Mouse (Mus musculus) lung, postnatal 0 days (tissue): ENCODE data around the gene Gm11027. TPM values are rescaled to one million over a fixed set of nuclear protein-coding genes. Genes with fewer than 3 reads are reported as not detected.

ENCODE experiments used
- ATAC-seq: fragments of 200-750 bp; cut with Nextera tagmentation; 2 replicates; pipeline ENCODE4 v1.8.0; 2017; ENCODE audit warnings: moderate library complexity
- DNase-seq: peaks from one replicate; pipeline ENCODE4 v3.0.0-alpha.2; 2016; ENCODE audit warnings: low spot score
- H3K27ac ChIP-seq: fragments of 300-500 bp; sonication (generic); 2 replicates; pipeline ENCODE4 v1.5.1; 2014; ENCODE audit warnings: antibody characterized with exemption, mild to moderate bottlenecking, low read length, mixed read lengths
- H3K27me3 ChIP-seq: fragments of 300-500 bp; sonication (generic); replicated peaks from 2 replicates; pipeline ENCODE4 v1.6.1; 2014; ENCODE audit warnings: low read length, mixed read lengths; ENCODE audit not compliant: insufficient read depth
- H3K36me3 ChIP-seq: fragments of 300-500 bp; sonication (generic); 2 replicates; pipeline ENCODE4 v1.6.1; 2014; ENCODE audit warnings: low read length, mixed read lengths; ENCODE audit not compliant: insufficient read depth
- H3K4me1 ChIP-seq: fragments of 300-500 bp; sonication (generic); 2 replicates; pipeline ENCODE4 v1.6.1; 2014; ENCODE audit warnings: antibody characterized with exemption, low read depth, low read length, mixed read lengths; ENCODE audit not compliant: insufficient read depth
- H3K4me2 ChIP-seq: fragments of 300-500 bp; sonication (generic); replicated peaks from 2 replicates; pipeline ENCODE4 v1.6.1; 2014; ENCODE audit warnings: low read depth, mild to moderate bottlenecking, low read length, moderate library complexity, mixed read lengths
- H3K4me3 ChIP-seq: fragments of 300-500 bp; sonication (generic); 2 replicates; pipeline ENCODE4 v1.5.1; 2014; ENCODE audit warnings: low read depth, low read length
- H3K9ac ChIP-seq: fragments of 300-500 bp; sonication (generic); replicated peaks from 2 replicates; pipeline ENCODE4 v1.6.1; 2014; ENCODE audit warnings: low read depth, mild to moderate bottlenecking
- H3K9me3 ChIP-seq: fragments of 300-500 bp; sonication (generic); 2 replicates; pipeline ENCODE4 v1.6.1; 2016; ENCODE audit warnings: low read length, mixed read lengths
- CTCF ChIP-seq: IDR thresholded peaks from 2 replicates; pipeline ENCODE4 v1.5.1; 2016; ENCODE audit warnings: antibody characterized with exemption, mild to moderate bottlenecking
- EP300 ChIP-seq: IDR thresholded peaks from 2 replicates; pipeline ENCODE4 v1.6.1; 2016; ENCODE audit warnings: antibody characterized with exemption, mild to moderate bottlenecking, control low read depth
- WGBS: fragments of 180-500 bp; shearing (Covaris S2); extraction: QIAGEN DNeasy Blood & Tissue Kit; methylation state at CpG from one replicate; pipeline ENCODE4 v1.1.7; 2014; 5-methylcytosine and 5-hydroxymethylcytosine counted together
- polyA plus RNA-seq: library from polyadenylated mRNA; unstranded; fragments of >200 nt; fragmentation: Nextera tagmentation; extraction: Ambion mirVana; gene quantifications from 2 replicates; pipeline ENCODE4 v1.2.1, GENCODE M21; 2015

The Gm11027 gene
- polyA plus RNA-seq, 1 experiment from 2014 or later, result not detected

- no peak for TF ChIP-seq CTCF
- no peak for TF ChIP-seq EP300
- Histone ChIP-seq H3K27me3 (no peaks in the 10 kb centered on the region), H3K27ac (no peak overlapping the region), H3K4me2 (no peak overlapping the region), H3K9me3 (no peaks in the 10 kb centered on the region), H3K4me1 (no peaks in the 10 kb centered on the region), H3K4me3 (no peak overlapping the region), H3K36me3 (no peaks in the 10 kb centered on the region), H3K9ac (no peak overlapping the region)
- no peak for ATAC-seq
- WGBS, result 90% methylated on average over 2 of the region's 2 CpGs
- no peak for DNase-seq
Measured at GRCm38 (mm10) chr12:116299906-116300305, 24.7 kb downstream of the Gm11027 start.

- Histone ChIP-seq H3K27ac (no peak overlapping the region), H3K27me3 (no peaks in the 10 kb centered on the region), H3K9ac (no peak overlapping the region), H3K36me3 (no peaks in the 10 kb centered on the region), H3K4me1 (no peaks in the 10 kb centered on the region), H3K9me3 (no peaks in the 10 kb centered on the region), H3K4me3 (no peak overlapping the region), H3K4me2 (no peak overlapping the region)
- TF ChIP-seq EP300 (no peak), CTCF (no peak)
- no peak for ATAC-seq
- no peak for DNase-seq
Measured at GRCm38 (mm10) chr12:116302181-116302580, 27.0 kb downstream of the Gm11027 start.

DNA sequence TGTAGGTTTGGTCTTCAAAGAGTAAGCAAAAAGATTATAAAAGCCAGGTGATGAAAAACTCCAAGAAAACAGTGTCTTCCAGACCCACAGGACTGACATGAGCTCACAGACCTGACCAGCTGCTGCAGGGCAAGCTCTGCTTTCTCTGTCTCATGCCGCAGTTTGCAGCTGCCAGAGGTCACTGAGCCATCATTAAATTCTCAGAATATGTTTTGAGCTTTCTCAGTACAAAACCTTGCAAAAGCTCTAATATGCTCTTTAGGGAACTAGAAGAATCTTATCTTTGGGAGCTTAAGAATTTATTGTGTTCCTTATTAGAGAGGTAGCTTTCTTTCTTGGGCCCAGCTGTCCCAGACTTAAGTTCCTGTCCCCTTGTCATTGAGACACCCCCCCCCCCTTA, 30.9 kb downstream of the Gm11027 start:
- ATAC-seq (no peak), DNase-seq (peak; percentile 29)
- WGBS, result 48% methylated on average over 1 of the region's 1 CpGs
- H3K4me1 ChIP-seq, result no peaks in the 10 kb centered on the region
- no peaks in the 10 kb centered on the region for H3K36me3 ChIP-seq
- TF ChIP-seq CTCF, result no peak
- no peak for TF ChIP-seq EP300
- H3K9ac ChIP-seq, result no peak overlapping the region
- no peaks in the 10 kb centered on the region for H3K9me3 ChIP-seq
- no peaks in the 10 kb centered on the region for H3K27me3 ChIP-seq
- H3K4me2 ChIP-seq, result no peak overlapping the region
- H3K4me3 ChIP-seq, result no peak overlapping the region
- no peak overlapping the region for H3K27ac ChIP-seq

GRCm38 (mm10) chr12:116307870-116308269, 32.7 kb downstream of the Gm11027 start:
- no peaks in the 10 kb centered on the region for H3K9me3 ChIP-seq
- DNase-seq, result no peak
- WGBS, result 85% methylated on average over 3 of the region's 3 CpGs
- no peaks in the 10 kb centered on the region for H3K4me1 ChIP-seq
- H3K4me3 ChIP-seq, result no peak overlapping the region
- H3K27me3 ChIP-seq, result no peaks in the 10 kb centered on the region
- no peaks in the 10 kb centered on the region for H3K36me3 ChIP-seq
- H3K27ac ChIP-seq, result no peak overlapping the region
- no peak for TF ChIP-seq CTCF
- TF ChIP-seq EP300, result no peak
- H3K9ac ChIP-seq, result no peak overlapping the region
- ATAC-seq, result no peak
- H3K4me2 ChIP-seq, result no peak overlapping the region

GRCm38 (mm10) chr12:116308612-116309011, 33.4 kb downstream of the Gm11027 start:
- WGBS, result 74% methylated on average over 2 of the region's 2 CpGs
- no peak overlapping the region for H3K9ac ChIP-seq
- TF ChIP-seq EP300 (no peak), CTCF (no peak)
- H3K36me3 ChIP-seq, result no peaks in the 10 kb centered on the region
- ATAC-seq (no peak), DNase-seq (no peak)
- H3K27ac ChIP-seq, result no peak overlapping the region
- H3K9me3 ChIP-seq, result no peaks in the 10 kb centered on the region
- H3K4me3 ChIP-seq, result no peak overlapping the region
- H3K4me1 ChIP-seq, result no peaks in the 10 kb centered on the region
- no peak overlapping the region for H3K4me2 ChIP-seq
- no peaks in the 10 kb centered on the region for H3K27me3 ChIP-seq

DNA sequence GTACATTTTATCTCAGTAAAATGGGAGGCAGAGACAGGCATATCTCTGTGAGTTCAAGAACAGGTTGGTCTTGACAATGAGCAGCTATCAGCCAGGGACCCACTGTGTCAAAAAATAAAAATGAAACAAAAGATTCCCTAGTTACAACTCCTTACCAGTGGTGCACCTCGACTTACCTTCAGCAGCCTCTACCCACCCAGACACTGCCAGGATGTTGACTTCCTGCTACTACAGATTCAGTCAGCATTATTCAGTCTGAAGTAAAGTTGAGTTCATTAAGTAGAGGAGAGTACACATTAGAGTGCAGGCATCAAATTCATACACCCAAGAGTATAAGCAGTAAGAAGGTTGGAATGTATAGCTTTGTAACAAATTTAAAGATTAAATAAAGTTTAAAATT, 38.6 kb downstream of the Gm11027 start:
- WGBS, result 66% methylated on average over 1 of the region's 1 CpGs
- Histone ChIP-seq H3K9me3 (no peaks in the 10 kb centered on the region), H3K4me2 (no peak overlapping the region), H3K9ac (no peak overlapping the region), H3K4me3 (no peak overlapping the region), H3K4me1 (peaks cover 5% of the 10 kb centered on the region; the same call in 1 of the 2 replicates), H3K27ac (no peak overlapping the region), H3K27me3 (no peaks in the 10 kb centered on the region), H3K36me3 (no peaks in the 10 kb centered on the region)
- DNase-seq, result no peak
- no peak for TF ChIP-seq CTCF
- no peak for TF ChIP-seq EP300
- ATAC-seq, result no peak

- no peak overlapping the region for H3K27ac ChIP-seq
- 59% methylated on average over 3 of the region's 3 CpGs for WGBS
- DNase-seq (no peak), ATAC-seq (no peak)
- H3K9me3 ChIP-seq, result no peaks in the 10 kb centered on the region
- peaks cover 5% of the 10 kb centered on the region; the same call in 1 of the 2 replicates for H3K4me1 ChIP-seq
- no peak overlapping the region for H3K4me2 ChIP-seq
- no peaks in the 10 kb centered on the region for H3K27me3 ChIP-seq
- H3K9ac ChIP-seq, result no peak overlapping the region
- TF ChIP-seq EP300 (no peak), CTCF (no peak)
- H3K36me3 ChIP-seq, result no peaks in the 10 kb centered on the region
- no peak overlapping the region for H3K4me3 ChIP-seq
Measured at GRCm38 (mm10) chr12:116315498-116315897, 40.3 kb downstream of the Gm11027 start.
